Mouse (Mus musculus): Measurements from ENCODE around the gene Prune1.
A peak's percentile ranks its signal among the peaks of the same experiment; 100 is the strongest.
"Not testable (repeated sequence)": the region's sequence is repeated elsewhere in the genome, so short reads cannot be mapped to it uniquely, and the experiment has no call there.

Prune1 gene

GRCm38 (mm10) chr3:95235386-95236301 lies 46.2 kb downstream of the Prune1 start:
- no peak for DNase-seq (ENCODE audit: low spot score)

- DNase-seq (ENCODE audit: low spot score): no peak
Observed at GRCm38 (mm10) chr3:95233303-95233980, 48.4 kb downstream of the Prune1 start.

GRCm38 (mm10) chr3:95232771-95233170 lies 49.1 kb downstream of the Prune1 start:
- DNase-seq (ENCODE audit: low spot score): no peak

GRCm38 (mm10) chr3:95231298-95232221 lies 50.3 kb downstream of the Prune1 start, which contains the start of gene Mllt11:
Gene Mllt11 (minus strand): TSS chr3:95232171.
- peak; percentile 45 for DNase-seq (ENCODE audit: low spot score)

- peak; percentile 42 for DNase-seq (ENCODE audit: low spot score)
Observed at GRCm38 (mm10) chr3:95230495-95231297, 51.2 kb downstream of the Prune1 start.

GRCm38 (mm10) chr3:95229781-95230494 lies 51.9 kb downstream of the Prune1 start:
- peak; percentile 32 for DNase-seq (ENCODE audit: low spot score)

GRCm38 (mm10) chr3:95228894-95229780 lies 52.7 kb downstream of the Prune1 start:
- DNase-seq (ENCODE audit: low spot score): peak; percentile 38

- peak; percentile 76 for DNase-seq (ENCODE audit: low spot score)
Observed at GRCm38 (mm10) chr3:95228148-95228893, 53.6 kb downstream of the Prune1 start, which contains the start of gene Cdc42se1. Gene Cdc42se1 (plus strand): TSS chr3:95228732.

- DNase-seq (ENCODE audit: low spot score): no peak
Observed at GRCm38 (mm10) chr3:95227214-95227613, 54.7 kb downstream of the Prune1 start.

GRCm38 (mm10) chr3:95224295-95224694 lies 57.6 kb downstream of the Prune1 start:
- no peak for DNase-seq (ENCODE audit: low spot score)

GRCm38 (mm10) chr3:95223041-95223440 lies 58.8 kb downstream of the Prune1 start:
- DNase-seq (ENCODE audit: low spot score): no peak

- DNase-seq (ENCODE audit: low spot score): peak; percentile 60
Observed at GRCm38 (mm10) chr3:95218466-95219137, 63.3 kb downstream of the Prune1 start.

GRCm38 (mm10) chr3:95217255-95218134 lies 64.4 kb downstream of the Prune1 start, which contains the start of gene Gabpb2:
Gene Gabpb2 (minus strand): TSS chr3:95217916.
- peak; percentile 90 for DNase-seq (ENCODE audit: low spot score)

GRCm38 (mm10) chr3:95216655-95217254 lies 65.1 kb downstream of the Prune1 start:
- no peak for DNase-seq (ENCODE audit: low spot score)

- DNase-seq (ENCODE audit: low spot score): no peak
Observed at GRCm38 (mm10) chr3:95213609-95213975, 68.3 kb downstream of the Prune1 start.

GRCm38 (mm10) chr3:95212889-95213608 lies 68.8 kb downstream of the Prune1 start:
- not testable (repeated sequence) for DNase-seq (ENCODE audit: low spot score)

Measured in c-Kit-positive CD71-positive TER-119-positive erythroid progenitor cells, embryonic 14.5 days (primary cell).